Mouse (Mus musculus) erythroblast, adult 5-6 weeks (primary cell): ENCODE results near the gene Wnt9b. TPM values are rescaled to one million over a fixed set of nuclear protein-coding genes. Genes with fewer than 3 reads are reported as not detected.
"Not testable (repeated sequence)": the region's sequence is repeated elsewhere in the genome, so short reads cannot be mapped to it uniquely, and the experiment has no call there.

ENCODE experiments used
- ATAC-seq: replicated peaks from 2 replicates; pipeline ENCODE4 v1.8.0; 2016; ENCODE audit warnings: moderate number of reproducible peaks, mild to moderate bottlenecking, moderate TSS enrichment, inconsistent platforms; ENCODE audit not compliant: poor library complexity, low FRiP score, severe bottlenecking
- total RNA-seq, 2 experiments: library from RNA; stranded (forward) in 1 of 2; stranded (reverse) in 1 of 2; fragments of 150-400 nt in 1 of 2; fragments of 200-764, 138-1000 nt in 1 of 2; gene quantifications; 2 replicates each; pipeline versions ENCODE4 v1.2.3 to v1.2.4; 2015 to 2017; ENCODE audit warnings: low replicate concordance in 2 of 2

Gene Wnt9b
- not detected in 2 replicates for total RNA-seq (2015; ENCODE audit: low replicate concordance)
- not detected in 2 replicates for total RNA-seq (2017; ENCODE audit: low replicate concordance)

DNA sequence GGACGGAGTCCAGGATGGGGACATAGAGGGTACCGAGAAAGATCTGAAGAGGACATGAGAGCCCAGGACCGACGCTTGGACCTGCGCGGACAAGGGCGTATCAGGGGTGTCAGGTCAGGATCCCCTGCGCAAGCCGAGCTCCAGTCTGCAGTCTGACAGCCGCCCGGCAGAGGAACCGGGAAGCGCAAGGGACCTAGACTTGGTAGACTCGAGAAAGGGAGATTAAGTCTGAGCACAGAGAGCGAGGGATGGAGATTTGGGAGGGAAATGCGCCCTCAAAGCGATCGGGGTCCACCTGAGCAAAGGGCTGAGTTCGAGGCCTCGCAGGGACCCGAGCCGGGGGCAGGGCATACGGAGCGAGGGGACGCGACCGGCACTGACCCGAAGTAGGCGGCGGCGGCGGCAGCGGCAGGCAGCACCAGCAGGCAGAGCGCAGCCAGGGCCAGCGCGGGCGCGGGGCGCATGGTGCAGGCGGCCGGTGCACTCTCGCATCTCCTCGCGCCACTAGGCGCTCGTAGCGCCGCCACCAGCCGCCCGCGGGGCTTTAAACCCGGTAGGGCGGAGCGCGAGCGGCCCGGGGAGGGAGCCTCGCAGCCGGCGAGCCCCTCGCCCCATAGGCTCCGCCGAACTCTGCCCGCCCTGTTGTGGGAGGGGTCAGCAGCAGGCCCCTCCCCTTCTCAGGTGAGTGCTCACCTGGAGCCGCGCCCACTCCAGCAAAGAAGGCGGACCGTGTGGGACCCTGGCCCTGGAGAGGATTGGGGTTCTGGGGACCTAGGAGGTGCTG lies at the start of gene Wnt9b:
Wnt9b (minus strand) TSS at position 516 of the 784 bp plus-strand sequence.
- ATAC-seq = no peak

DNA sequence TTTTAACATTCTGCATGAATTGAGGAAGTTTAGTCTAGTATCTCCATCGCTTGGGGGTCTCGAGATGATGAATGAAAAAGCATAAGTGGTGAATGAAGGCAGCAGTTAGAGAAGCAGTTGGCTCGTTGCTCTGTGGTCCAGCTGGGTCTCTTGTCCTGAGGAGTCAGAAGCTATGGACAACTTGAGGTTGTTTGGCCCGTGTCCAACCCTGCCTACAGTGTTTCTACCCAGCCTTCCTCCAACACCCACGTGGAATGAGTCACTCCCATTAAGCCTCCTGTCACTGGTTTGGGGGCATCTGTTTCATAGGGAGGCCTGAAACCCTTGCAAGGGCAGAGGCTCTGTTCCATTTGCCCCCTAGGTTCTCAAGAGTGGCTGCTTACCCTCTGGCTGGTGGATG lies 40.3 kb upstream of the Wnt9b start:
- no peak for ATAC-seq

DNA sequence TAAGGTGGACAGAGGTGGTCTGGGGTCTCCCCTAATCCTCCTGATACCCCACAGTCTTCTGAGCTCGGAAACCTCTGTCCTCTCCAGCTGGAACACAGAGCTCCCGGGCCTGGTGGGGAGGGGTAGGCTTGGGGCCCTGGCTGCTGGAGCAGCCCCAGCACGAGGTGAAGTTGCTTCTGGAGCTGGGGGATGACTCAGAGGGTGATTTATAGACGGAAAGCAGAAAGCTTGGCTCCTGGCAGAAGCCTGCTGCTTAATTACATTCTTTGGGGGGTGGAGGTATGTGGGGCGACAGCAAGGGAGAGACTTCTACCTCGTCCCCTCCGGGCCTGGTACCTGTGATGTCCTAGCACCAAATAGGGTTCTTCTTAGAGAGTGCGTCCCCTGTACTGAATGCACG lies 30.5 kb upstream of the Wnt9b start:
- ATAC-seq = no peak

DNA sequence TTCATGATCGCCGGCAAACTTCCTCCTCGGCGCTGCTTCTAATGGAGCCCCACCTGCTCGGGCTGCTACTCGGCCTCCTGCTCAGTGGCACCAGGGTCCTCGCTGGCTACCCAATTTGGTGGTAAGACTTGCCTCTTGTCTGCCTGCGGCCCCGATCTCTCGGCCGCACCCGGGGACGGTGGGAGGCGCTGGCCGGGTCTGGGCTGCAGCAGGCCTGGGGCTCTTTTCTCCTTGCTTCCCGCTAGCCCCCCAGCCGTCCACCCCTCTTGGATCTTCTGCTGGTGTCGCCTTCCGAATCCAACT lies 24.6 kb upstream of the Wnt9b start:
- ATAC-seq = no peak

DNA sequence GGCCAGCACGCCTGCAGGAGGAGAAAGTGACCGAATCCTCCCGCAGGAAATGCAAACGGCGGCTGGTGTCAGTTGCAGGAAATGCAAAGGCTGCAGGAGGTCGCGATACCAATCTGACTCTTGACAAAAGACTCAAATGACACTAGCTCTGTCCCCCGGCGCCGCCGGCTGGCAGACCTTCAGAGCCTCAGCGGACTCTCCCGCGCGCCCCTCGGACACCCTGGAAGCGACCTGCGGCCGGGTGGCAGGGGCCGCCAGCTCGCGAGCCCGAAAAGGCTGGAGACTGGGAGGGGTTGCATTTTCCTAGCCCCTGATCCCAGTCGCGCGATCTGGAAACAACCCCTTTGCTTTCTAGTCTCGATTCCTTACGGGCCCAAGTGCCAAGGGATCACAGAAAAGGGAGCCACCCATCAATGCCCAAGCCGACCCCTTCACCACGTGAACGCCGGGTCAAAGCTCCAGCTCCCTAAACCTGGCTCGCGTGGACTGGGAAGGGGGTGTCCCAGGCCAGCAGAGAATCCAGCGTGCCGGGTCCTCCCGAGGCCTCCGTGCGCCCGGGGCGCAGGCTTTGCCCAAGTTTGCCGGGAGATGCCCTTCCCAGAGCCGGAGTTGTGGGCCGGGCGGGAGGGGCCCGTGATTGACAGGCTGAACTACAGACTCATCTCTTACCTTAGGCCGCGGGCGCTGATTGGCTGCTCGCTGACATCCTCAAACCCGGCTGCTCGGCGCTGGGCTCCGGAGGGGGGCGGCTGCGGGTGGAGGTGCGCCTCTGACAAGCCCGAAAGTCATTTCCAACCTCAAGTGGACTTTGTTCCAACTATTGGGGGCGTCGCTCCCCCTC lies 24.0 kb upstream of the Wnt9b start, which contains the start of gene Wnt3:
Wnt3 (plus strand) TSS at position 764 of the 841 bp plus-strand sequence.
- ATAC-seq = no peak

DNA sequence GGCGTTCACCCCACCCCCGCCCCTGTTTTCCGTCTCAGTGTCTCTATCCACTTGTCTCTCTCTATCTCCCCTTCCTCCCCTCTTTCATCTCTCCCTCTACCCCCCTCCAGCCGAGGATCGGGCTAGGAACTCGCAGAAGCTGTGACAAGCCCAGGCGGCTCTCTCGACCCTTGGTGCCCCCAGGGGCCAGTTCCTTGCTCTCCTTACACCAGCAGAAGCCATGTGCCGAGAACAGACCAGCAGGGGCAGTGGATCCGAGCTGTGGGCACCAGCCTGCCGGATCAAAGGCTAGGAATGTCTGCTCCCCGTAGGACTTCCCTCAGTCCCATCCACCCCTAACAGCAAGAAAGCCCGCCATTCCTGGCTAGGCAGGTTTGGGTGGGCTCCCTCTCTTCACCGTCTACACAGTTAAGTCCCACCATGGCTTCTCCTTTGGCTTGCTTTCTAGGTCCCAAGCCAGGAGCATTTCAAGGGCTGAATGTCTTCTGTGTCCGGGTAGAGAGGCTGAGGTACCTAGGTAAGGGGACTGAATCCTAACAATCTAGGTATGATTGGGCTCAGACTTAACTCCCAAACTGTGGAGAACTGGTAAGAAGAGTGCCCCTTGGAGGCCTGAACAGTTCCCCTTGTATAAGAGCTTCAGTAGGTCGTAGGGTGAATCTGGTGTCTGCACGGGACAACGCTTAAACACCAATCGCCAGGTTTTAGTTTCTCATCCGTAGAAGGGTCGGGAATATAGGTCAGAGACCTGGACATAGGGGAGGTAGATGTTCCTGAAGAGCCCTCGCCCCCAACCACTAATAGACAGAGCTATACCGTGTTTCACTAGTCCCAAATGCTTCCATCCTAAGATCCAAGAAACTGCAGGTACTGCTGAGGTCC lies 23.1 kb upstream of the Wnt9b start:
- no peak for ATAC-seq

DNA sequence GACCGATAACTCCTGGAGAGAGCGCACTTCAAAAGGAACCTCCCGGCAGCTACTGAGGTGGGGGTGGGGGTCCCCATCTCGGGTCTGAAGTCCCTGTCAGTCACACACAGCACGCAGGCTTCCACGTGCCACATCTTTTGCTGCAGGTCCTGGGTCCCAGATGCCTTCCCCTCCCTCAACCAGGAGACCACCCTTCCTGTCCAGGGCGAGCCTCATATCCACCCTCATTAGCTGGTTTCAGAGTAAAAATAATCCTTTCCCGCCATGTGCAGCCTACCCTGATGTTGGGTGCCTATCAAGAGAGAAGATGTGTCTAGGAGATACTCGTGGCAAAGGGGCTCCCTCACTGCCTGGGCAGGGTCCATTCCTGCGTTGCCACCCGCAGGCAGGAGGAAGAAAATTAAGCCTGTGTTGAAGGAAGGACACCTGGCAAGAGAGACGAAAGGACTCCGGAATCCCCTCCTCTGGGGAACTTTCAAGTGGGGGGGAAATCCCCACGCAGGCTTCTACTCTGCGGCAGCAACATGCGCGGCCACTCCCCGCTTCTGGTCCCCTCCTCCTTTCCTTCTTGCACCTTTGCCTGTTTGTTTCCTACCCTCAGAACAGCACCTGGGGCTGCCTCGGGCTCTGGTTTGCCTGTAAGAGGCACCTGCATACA lies 21.7 kb upstream of the Wnt9b start:
- ATAC-seq = no peak

DNA sequence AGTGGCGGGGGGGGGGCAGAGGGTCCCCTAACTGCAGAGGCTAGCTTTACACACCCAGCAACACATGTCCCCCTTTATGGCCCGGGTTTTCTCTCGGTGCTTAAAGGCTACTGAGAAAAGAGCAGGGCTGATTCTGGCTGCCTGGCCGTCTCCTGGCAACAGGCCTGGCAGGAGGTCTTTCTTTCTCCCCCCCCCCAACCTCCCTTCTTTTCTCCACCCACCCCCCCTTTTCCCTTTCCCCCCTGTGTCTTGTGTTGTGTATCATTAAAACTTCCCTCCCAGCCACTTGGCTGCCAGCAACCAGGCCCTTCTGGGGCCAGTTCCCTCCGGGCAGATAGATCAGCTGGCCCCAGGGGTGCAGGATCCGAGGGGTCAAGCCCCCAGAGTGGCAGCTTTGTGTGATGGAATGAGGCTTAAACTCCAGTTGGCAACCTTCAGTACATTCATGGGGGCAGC lies 16.0 kb upstream of the Wnt9b start:
- no peak for ATAC-seq

DNA sequence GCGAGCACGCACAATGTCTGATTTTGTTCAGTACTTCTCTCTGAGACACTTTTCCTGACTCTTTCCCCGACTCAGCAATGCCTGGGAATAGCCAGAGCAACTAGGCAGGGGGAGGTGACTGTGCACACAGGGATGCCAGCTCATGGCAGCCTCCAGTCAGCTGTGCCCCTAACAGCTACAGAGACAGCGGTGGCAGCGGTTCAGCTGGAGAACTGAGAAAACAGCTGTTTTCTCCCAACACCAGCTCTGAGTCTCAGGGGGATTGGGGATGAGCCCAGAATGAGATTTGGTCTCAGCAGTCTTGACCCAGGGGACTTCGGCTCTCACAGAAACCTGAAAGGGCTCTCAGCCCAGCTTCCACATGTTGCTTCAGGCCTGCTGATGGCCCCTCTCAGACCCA lies 15.0 kb upstream of the Wnt9b start:
- ATAC-seq = no peak

DNA sequence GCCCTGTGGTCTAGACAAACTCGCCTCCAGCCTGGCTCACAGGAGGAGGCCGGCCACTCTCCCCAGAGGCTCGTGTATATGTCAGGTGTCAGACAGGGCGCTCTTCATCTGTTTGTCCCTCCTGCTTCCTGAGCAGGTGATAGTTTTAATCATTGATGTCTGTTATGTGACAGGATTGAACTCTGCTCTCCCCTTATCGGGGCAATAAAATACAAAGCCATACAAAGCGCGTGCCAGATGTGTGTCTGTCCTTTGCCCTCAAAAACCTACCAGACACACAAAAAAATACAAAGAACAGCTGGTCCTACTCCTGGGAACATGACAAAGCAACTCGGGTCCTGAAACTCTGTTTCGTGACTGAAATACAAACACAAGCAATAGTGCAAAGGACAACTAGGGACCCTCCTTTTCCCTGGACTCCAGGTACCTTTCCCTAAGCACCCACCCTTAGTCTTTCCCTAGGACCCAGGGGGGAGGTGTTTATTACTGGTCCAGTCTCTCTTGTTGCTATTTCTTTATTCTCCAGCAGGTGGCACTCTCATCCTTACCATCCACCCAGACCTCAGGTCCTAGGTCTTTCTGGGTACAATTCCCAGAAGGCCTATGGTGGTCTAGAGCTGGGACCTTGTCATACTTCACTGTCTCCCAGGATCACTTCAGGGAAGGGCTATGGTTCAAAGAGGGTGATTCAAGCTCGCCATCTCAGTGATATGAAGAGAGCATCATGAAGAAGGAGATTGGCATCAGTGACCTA lies 14.0 kb upstream of the Wnt9b start:
- ATAC-seq = 0 out of 2 replicates have a peak, but pooled peaks have one; percentile 54

DNA sequence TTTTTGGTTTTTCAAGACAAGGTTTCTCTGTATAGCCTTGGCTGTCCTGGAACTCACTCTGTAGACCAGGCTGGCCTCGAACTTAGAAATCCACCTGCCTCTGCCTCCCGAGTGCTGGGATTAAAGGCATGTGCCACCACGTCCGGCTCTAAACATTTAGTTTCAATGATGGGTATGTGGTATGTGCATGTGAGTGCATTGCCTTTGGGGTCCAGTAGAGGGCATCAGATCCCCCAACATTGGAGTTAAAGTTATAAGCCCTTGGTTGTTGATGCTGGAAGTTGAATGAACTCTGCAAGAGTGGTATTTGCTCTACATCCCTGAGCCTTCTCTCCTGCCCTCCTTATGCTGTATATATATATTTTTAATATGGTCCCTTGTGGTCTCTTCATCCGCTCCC lies 11.3 kb upstream of the Wnt9b start:
- not testable (repeated sequence) for ATAC-seq

DNA sequence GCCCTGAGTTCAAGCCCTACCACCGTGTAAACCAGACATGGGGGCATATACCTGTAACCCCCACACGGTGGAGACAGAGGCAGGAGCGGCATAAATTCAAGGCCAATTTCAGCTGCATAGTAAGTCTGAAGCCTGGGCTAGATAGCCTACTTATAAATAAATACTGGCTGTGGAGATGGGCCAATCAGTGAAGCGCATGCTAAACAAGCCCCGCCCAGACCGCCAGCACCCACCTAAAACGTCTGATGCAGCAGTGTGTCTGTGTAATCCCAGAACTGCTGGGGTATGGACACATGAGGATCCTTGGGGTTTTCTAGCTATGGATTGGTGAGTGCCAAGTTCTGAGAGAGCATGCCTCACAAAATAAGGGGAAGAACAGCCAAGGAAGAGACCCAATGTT lies 10.5 kb upstream of the Wnt9b start:
- ATAC-seq = no peak

DNA sequence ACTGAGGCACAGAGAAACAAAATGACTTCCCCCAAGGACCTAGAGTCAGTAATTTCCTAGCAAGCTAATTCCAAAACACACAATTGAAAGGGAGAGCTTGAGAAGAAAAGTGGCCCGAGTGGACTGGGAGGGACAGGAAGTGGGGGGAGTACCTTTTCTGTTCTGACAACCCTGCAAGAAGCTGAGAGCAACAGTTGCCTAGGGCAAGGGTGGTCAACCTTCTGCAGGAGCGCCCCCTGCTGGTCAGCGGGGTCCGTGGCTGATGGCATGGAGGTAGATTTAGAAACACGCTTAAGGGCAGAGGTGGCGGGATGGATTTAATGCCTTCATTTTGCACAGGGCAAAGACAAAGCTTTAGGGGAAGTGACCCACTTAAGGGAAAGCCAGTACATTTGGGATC lies 9.1 kb upstream of the Wnt9b start:
- 0 out of 2 replicates have a peak, but pooled peaks have one; percentile 71 for ATAC-seq

DNA sequence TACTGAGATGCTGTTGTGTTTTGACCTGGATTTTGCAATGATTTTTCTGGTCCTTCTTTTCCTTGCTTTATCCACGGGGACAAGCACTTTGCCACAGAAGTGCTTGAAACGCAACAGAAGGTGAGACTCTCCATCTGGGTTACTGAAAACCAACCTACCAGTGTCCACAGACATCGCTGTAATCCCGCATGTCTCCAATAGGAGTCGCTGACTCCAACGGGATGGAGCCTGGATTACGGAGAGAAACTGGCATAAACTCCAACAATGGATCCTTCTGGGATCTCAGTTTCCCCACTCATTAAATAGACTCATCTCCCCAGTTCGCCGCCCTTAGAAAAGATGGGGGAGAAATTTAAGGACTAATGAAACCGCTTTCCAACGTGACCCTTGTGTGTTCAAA lies 8.4 kb upstream of the Wnt9b start:
- ATAC-seq = 0 out of 2 replicates have a peak, but pooled peaks have one; percentile 41

DNA sequence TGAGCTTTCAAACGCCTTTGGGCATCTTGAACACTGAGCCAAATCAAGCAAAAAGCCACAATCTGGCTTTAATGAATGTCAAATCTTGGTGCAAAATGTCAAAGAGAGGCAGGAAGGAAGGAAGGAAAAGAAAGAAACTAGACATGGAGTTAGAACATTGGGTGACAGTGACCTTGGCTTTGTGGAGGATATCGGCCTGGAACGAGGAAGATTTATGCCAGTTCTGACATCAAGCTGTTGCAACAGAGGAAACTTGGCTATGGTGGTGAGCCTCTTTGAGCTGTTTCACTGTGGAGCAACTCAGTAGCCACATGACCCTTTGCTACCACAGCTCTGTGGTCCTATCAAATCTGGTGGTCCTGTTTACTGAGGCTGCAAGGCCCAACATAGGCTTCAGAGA lies 991 bp upstream of the Wnt9b start:
- no peak for ATAC-seq

DNA sequence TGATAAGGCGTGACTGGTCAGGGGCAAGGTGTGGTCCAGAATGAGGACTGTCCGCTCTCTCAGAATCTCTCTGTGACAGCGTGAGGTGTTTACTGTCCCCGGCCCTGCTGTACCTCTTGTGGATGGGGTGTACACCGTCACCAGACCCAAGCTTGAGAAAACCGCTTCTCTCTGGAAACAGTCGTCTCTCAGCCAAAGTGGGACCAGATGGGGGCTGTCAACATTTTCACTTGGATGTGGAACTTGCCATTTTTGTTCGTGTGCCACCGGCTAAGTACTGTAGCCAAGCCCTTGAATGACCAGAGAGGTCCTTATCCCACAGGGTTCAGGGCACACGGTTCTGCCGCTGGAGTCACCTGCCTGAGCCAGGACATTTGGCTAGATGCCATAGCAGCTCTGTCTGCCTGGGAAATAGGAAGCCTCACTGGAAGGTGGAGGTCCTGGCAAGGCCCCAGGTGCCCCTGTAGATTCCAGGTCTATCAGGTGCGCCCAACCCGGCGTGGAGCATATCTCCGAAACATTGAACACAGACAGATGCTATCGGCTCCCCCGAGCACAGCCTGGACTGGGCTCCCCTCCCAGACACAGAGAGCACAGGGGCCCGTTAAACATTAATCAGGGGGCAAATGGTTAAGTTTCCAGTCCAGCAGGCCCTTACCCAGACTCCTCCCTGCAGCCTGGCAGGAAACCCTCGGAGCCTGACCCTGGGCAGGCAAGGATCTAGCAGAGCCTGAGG lies 14.4 kb downstream of the Wnt9b start:
- no peak for ATAC-seq

DNA sequence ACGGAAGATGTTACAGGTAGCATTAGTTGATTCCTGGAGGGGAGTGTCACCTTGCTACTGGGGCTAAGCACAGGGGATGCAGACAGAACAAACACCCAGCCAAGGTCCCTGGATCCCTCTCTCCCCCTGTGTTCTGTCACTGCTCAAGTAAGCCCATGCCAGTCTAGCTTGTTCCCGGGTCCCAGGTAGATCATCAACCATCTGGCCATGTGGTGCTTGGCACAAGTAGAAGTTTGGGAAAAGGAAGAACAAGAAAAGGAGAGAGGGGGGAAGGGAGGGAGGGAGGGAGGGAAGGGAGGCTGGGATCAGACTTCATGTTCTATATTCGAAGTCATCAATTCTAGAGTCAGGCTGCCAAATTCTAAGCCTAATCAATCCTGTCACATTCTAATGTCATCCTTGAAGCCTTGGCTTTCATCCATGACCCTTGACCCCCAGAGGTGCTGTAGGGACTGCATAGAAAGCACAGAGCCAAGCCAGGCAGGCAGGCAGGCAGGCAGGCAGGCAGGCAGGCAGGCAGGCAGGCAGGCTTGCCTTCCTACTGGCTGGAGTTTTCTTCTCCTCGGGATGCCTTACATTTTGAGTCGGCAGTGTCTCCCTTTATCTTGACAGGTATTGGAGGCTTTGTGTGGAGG lies 15.1 kb downstream of the Wnt9b start:
- no peak for ATAC-seq

DNA sequence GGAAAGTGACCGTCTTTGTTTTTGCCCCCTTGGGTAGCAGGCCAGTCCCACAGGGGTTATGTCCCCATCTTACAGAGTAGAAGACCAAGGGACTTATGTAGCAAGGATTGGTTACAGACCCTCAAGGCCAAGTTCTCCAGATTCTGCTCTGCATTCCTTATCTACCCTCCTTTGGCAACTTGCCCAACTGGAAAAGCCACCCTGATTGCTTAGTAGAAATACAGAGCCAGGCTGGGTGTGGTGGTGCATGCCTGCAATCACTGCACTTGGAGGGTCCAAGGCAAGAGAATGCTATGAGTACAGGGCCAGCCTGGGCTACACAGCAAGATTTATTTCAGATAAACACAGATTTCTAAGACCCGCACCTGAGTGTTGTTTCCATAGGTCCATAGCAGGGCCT lies 15.7 kb downstream of the Wnt9b start:
- no peak for ATAC-seq
